Mouse (Mus musculus) ES-Bruce4 (cell line): ENCODE measurements at regions not wholly inside any gene's neighbourhood (a gene's known extent, or its start where the extent isn't known, plus 50 kb on each side); places are given as distances from the start of the nearest gene placed in this dataset.

Source experiments
- CTCF ChIP-seq: IDR thresholded peaks from one replicate; pipeline ENCODE4 v1.8.1; 2011; ENCODE audit warnings: low read depth, low read length
- EP300 ChIP-seq: IDR thresholded peaks from 2 replicates; pipeline ENCODE4 v1.6.1; 2011; ENCODE audit warnings: low read depth, low read length; ENCODE audit not compliant: insufficient read depth
- POLR2A ChIP-seq: IDR thresholded peaks from one replicate; pipeline ENCODE4 v1.8.1; 2011; ENCODE audit warnings: low read length; ENCODE audit not compliant: insufficient read depth

DNA sequence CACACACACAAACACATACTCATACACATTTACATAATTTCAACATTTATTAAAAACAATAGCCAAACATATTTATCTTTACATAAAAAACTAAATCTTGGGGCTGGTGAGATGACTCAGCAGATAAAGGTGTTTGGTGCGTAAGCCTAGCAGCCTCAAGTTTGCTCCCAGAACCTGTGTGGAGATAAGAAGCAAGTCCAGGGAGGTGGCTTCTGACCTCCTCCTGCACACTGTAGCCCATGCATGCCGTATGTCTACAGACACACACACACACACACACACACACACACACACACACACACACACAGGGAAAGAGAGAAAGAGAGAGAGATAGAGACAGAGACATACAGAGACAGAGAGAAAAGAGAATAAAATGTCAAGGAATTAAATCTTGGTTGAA, 401.1 kb downstream of the Klf5 start:
- TF ChIP-seq CTCF: no peak
- TF ChIP-seq POLR2A: no peak
- no peak for TF ChIP-seq EP300
